Mouse (Mus musculus): ENCODE results near the gene Folr2.

DNA sequence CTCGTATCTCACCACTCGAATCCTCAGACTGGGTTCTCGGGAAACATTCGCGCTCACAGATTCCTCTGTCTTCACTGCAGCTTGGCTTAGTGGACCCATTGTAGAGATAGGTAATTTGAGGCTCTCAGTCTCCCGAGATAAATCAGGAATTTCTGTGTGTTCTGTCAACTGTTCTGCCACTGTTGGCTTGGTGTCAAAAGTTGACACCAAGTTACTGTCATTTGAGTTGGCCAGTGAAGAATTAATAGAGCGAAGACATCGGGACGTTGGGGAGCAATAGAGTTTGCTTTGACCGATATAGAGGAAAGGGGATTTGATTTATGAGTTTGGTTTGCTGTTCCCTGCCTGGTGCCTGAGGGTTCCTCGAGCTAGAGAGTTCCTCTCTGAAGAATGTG lies 49.3 kb upstream of the Folr2 start, which contains the start of gene Tomt:
- no peak for TF ChIP-seq CTCF (IDR thresholded peaks at IDR 0.05; ENCODE audit: borderline replicate concordance, control insufficient read depth, extremely low read depth, insufficient read depth, low read length, poor library complexity)
- no peak for TF ChIP-seq POLR2A (IDR thresholded peaks at IDR 0.05; ENCODE audit: control insufficient read depth, extremely low read depth, insufficient read depth, low read length, poor library complexity)
